Mouse (Mus musculus): ENCODE data around the gene Phospho2.

DNA sequence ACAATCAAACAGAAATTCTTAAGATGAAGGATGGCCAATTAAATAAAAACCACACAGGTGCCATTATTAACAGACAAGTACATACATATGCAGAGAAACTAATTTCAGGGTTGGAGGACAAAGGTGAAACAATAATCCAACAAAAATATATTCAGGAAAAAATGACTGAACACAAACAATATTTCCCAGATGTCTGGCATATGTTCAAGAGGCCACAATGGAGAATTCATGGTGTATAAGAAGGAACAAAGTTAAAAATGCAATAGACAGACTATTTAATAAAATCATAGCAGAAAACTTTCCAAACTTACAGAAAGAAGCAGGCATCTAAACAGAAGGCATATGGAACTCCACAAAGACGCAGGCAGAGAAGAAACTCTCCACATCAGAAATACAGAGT is 24.7 kb upstream of the Phospho2 start:
- TF ChIP-seq CTCF (IDR thresholded peaks at IDR 0.05) = no peak
- TF ChIP-seq EP300 (IDR thresholded peaks at IDR 0.05) = no peak
